Mouse (Mus musculus) intestine, embryonic 14.5 days (tissue): ENCODE measurements around the gene Adpgk. TPM values are rescaled to one million over a fixed set of nuclear protein-coding genes. Genes with fewer than 3 reads are reported as not detected.

Experiments used
- ATAC-seq: fragments of 200-750 bp; cut with Nextera tagmentation; replicated peaks from 2 replicates; pipeline ENCODE4 v1.8.0; 2017; ENCODE audit warnings: low read depth, moderate number of reproducible peaks, moderate TSS enrichment, moderate library complexity; ENCODE audit not compliant: low FRiP score, low TSS enrichment
- DNase-seq: peaks from one replicate; pipeline ENCODE4 v3.0.0-alpha.2; 2018; ENCODE audit warnings: low spot score
- H3K27ac ChIP-seq: fragments of 300-500 bp; sonication (generic); 2 replicates; pipeline ENCODE4 v1.5.1; 2014; ENCODE audit warnings: low read depth, mild to moderate bottlenecking, control low read depth
- H3K27me3 ChIP-seq: fragments of 300-500 bp; sonication (generic); replicated peaks from 2 replicates; pipeline ENCODE4 v1.6.1; 2014; ENCODE audit warnings: low read length, control low read depth; ENCODE audit not compliant: control insufficient read depth, insufficient read depth
- H3K36me3 ChIP-seq: fragments of 300-500 bp; sonication (generic); 2 replicates; pipeline ENCODE4 v1.6.1; 2014; ENCODE audit warnings: low read length, control low read depth; ENCODE audit not compliant: control insufficient read depth, insufficient read depth
- H3K4me1 ChIP-seq: fragments of 300-500 bp; sonication (generic); replicated peaks from 2 replicates; pipeline ENCODE4 v1.6.1; 2014; ENCODE audit warnings: low read length, control low read depth, mixed read lengths; ENCODE audit not compliant: control insufficient read depth, insufficient read depth
- H3K4me2 ChIP-seq: fragments of 300-500 bp; sonication (generic); 2 replicates; pipeline ENCODE4 v1.6.1; 2014; ENCODE audit warnings: low read length
- H3K4me3 ChIP-seq: fragments of 300-500 bp; sonication (generic); 2 replicates; pipeline ENCODE4 v1.5.1; 2014; ENCODE audit warnings: low read depth, low read length, control low read depth, mixed read lengths
- H3K9ac ChIP-seq: fragments of 300-500 bp; sonication (generic); 2 replicates; pipeline ENCODE4 v1.6.1; 2014; ENCODE audit warnings: mild to moderate bottlenecking, low read length
- H3K9me3 ChIP-seq: fragments of 300-500 bp; sonication (generic); 2 replicates; pipeline ENCODE4 v1.6.1; 2016; ENCODE audit warnings: low read length, control low read depth; ENCODE audit not compliant: control insufficient read depth
- WGBS: fragments of 180-500 bp; shearing (Covaris S2); extraction: QIAGEN DNeasy Blood & Tissue Kit; methylation state at CpG from one replicate; pipeline ENCODE4 v1.1.7; 2014; 5-methylcytosine and 5-hydroxymethylcytosine counted together
- polyA plus RNA-seq: library from polyadenylated mRNA; unstranded; fragments of >200 nt; fragmentation: Nextera tagmentation; extraction: Ambion mirVana; gene quantifications from 2 replicates; pipeline ENCODE4 v1.2.1, GENCODE M21; 2014

Gene Adpgk
- 37.8 and 40.8 TPM in 2 replicates for polyA plus RNA-seq

DNA sequence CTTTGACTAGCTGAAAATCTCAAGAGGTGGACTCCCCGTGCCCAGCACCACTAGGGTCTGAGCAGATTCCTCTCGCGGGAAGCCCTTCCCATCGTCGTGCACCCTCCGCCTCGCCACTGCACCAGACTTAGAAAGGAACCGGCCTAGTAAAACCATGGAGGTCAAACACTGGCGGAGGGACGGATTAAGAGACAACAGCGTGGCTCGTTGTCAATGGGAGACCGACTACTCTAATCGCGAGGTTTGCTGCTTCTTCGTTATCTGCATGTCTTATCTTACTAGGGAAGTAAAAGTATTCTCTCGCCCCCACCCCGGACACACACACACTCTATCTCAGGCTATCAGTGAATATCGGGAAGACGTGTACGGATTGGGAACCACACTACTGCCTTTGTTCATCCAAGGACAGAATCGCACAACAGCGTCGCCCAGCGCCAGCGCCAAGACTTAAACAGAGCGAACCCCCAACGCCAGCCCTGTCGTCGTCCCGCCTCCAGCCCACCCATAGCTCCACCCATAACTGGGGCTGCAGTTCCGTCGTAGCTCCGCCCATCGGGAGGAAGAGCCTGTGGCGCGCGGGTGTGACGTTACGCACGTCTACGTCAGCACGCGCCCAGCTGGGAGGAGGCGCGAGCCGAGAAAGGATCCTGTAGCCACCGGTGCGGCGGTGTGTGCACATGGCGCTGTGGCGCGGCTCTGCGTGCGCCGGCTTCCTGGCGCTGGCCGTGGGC is at the start of gene Adpgk:
Adpgk (plus strand) TSS at position 602 of the 731 bp plus-strand sequence.
- no peaks in the 10 kb centered on the region for H3K27me3 ChIP-seq
- DNase-seq (peak; percentile 98), ATAC-seq (peak; percentile 97)
- peak within 1 kb of the TSS; percentile 91 for H3K27ac ChIP-seq
- H3K9me3 ChIP-seq = no peaks in the 10 kb centered on the region
- peak within 1 kb of the TSS; percentile 81 for H3K9ac ChIP-seq
- H3K4me2 ChIP-seq = peak within 1 kb of the TSS; percentile 82
- peaks cover 22% of the 10 kb centered on the region for H3K4me1 ChIP-seq
- peak within 1 kb of the TSS; percentile 74 for H3K4me3 ChIP-seq
- H3K36me3 ChIP-seq = no peaks in the 10 kb centered on the region; the same call in 1 of the 2 replicates
- WGBS = under 1% methylated on average over 58 of the region's 58 CpGs

- H3K9ac ChIP-seq = no peak overlapping the region
- 44% methylated on average over 7 of the region's 7 CpGs for WGBS
- no peak for ATAC-seq
Observed at GRCm38 (mm10) chr9:59245181-59245580, 46.2 kb upstream of the Adpgk start.

DNA sequence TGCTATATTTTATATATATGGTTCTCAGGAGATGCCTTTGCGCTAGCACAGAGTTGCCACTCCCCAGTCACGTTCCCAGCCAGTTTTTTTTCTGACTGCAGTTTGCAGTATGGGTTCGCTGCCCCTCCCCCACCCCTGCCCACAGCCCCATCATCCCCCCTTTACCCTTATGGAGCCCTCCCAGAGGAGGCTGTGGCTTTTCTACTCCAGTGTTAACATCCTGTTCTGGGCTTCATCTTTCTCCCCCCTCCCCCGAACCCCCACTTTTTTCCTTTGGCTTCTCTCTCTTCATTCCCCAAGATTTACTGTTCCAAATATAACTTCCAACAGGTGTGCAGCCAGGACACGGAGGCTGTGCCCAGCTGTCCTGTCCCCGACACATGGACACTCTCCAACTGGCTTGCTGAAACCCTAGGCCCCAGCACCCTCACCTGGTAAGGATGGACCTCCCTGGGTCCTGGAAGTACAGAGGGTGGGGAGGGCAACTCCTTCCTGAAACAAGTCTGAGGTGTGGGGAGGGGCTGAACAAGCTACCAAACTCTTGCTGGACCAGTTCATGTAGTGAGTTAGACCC is 44.8 kb upstream of the Adpgk start:
- no peaks in the 10 kb centered on the region for H3K36me3 ChIP-seq
- WGBS = 34% methylated on average over 6 of the region's 6 CpGs
- H3K4me2 ChIP-seq = no peak overlapping the region
- no peaks in the 10 kb centered on the region for H3K9me3 ChIP-seq
- no peak overlapping the region for H3K27ac ChIP-seq
- ATAC-seq (no peak; the same call in 1 of the 2 replicates), DNase-seq (no peak)
- H3K4me1 ChIP-seq = peaks cover 13% of the 10 kb centered on the region; the same call in 1 of the 2 replicates
- H3K4me3 ChIP-seq = no peak overlapping the region
- H3K27me3 ChIP-seq = no peaks in the 10 kb centered on the region
- H3K9ac ChIP-seq = no peak overlapping the region

More at GRCm38 (mm10) chr9:59245181-59245580, 46.2 kb upstream of the Adpgk start:
- no peak for DNase-seq
- peaks cover 13% of the 10 kb centered on the region; the same call in 1 of the 2 replicates for H3K4me1 ChIP-seq
- no peaks in the 10 kb centered on the region for H3K9me3 ChIP-seq
- H3K36me3 ChIP-seq = no peaks in the 10 kb centered on the region
- no peaks in the 10 kb centered on the region for H3K27me3 ChIP-seq
- H3K27ac ChIP-seq = no peak overlapping the region
- H3K4me3 ChIP-seq = no peak overlapping the region
- H3K4me2 ChIP-seq = no peak overlapping the region

- no peaks in the 10 kb centered on the region for H3K27me3 ChIP-seq
- no peak overlapping the region for H3K9ac ChIP-seq
- DNase-seq (no peak), ATAC-seq (no peak)
- peaks cover 13% of the 10 kb centered on the region; the same call in 1 of the 2 replicates for H3K4me1 ChIP-seq
- H3K36me3 ChIP-seq = no peaks in the 10 kb centered on the region
- no peaks in the 10 kb centered on the region for H3K9me3 ChIP-seq
- 46% methylated on average over 3 of the region's 3 CpGs for WGBS
- no peak overlapping the region for H3K27ac ChIP-seq
- H3K4me2 ChIP-seq = no peak overlapping the region
- no peak overlapping the region for H3K4me3 ChIP-seq
Observed at GRCm38 (mm10) chr9:59249359-59249758, 42.0 kb upstream of the Adpgk start.

DNA sequence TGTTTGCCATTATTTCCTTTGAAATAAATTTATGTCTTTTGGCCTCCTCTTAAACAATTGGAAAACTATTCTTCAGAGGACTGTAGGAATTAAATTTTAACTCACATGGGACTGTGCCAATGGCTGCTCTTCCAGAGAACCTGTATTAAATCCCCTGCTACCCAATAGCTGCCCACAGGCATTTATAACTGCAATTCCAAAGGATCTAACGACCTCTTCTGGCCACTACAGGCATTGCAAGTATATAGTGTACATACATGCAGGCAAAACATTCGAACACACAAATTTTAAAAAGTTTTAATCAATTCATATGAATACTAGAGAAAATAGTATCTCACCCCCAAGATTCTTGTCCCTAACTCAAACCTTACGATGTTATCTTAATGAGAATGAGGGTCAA is 41.1 kb upstream of the Adpgk start:
- no peak overlapping the region for H3K27ac ChIP-seq
- H3K36me3 ChIP-seq = no peaks in the 10 kb centered on the region
- H3K4me2 ChIP-seq = no peak overlapping the region
- peaks cover 20% of the 10 kb centered on the region; the same call in 1 of the 2 replicates for H3K4me1 ChIP-seq
- no peaks in the 10 kb centered on the region for H3K9me3 ChIP-seq
- no peak overlapping the region for H3K9ac ChIP-seq
- DNase-seq (no peak), ATAC-seq (no peak)
- 65% methylated on average over 3 of the region's 3 CpGs for WGBS
- H3K4me3 ChIP-seq = no peak overlapping the region
- no peaks in the 10 kb centered on the region for H3K27me3 ChIP-seq

DNA sequence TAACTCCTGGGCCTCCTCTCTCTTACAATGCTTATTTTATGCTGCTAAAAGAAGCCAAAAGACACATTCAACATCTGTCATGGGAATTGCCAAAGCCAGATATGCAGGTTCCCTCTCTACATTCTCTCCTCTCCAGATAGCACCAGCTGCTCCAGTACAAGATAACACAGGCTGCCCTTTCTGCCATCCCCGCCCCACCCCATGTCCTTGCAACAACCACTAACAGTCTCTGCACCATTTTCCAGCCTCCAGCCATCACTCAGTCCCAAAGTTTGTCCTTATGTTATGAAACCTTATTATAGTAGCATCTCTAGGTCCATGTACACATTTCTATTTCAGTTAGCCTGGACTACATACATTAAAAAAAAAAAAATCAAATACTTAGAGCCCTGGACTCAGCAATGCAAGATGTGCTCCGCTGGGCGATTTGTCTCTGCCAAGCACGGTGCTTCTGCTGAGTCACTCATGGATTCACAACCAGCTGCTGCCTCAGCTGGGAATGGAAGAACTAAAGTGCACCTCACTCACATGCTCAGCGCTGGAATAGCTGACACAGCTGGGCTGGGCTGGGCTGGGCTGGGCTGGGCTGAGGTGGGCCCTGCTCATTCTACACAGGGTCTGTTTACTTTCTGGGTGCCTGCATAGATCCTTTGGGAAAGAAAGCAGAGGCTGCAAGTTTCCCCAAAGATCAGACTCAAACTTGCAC is 36.5 kb upstream of the Adpgk start:
- Histone ChIP-seq H3K4me3 (no peak overlapping the region), H3K36me3 (no peaks in the 10 kb centered on the region), H3K9me3 (no peaks in the 10 kb centered on the region), H3K4me1 (0 out of 2 replicates have a peak, but pooled peaks cover 10% of the 10 kb centered on the region), H3K9ac (no peak overlapping the region), H3K4me2 (no peak overlapping the region), H3K27me3 (no peaks in the 10 kb centered on the region), H3K27ac (no peak overlapping the region)
- 0 out of 2 replicates have a peak, but pooled peaks have one; percentile 55 for ATAC-seq
- no peak for DNase-seq
- 42% methylated on average over 5 of the region's 5 CpGs for WGBS

DNA sequence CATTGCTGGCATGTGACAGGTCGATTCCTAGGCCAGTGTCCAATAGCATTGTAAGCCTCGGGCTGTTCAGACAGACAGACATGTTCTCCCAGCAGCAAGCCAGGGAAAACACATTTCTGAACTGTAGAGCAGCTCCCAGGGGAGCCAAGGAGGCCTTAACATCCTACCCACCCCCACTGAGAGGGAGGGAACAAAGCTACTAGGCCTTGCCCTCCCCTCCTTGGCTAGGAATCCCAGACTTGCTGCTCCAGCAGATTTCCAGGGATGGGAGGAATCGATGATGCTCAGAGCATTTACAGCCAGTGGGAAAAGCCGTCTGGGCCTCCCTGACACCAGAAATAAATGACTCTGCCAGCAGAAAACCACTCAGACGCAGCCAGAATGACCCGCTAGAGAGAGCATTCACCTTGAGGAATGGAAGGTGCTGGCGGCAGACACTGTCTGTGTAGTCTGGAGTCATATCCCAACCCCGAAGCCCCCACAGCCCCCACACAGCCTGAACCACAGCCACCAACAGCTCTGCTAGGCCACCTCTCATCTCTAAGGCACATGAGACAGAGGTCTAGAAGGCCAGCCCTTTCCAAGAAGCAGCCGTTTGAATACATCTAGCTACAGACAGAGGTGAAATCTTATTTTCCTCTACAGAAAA is 31.4 kb upstream of the Adpgk start:
- Histone ChIP-seq H3K4me1 (0 out of 2 replicates have a peak, but pooled peaks cover 11% of the 10 kb centered on the region), H3K27me3 (no peaks in the 10 kb centered on the region), H3K4me2 (no peak overlapping the region), H3K36me3 (no peaks in the 10 kb centered on the region), H3K4me3 (no peak overlapping the region), H3K9me3 (no peaks in the 10 kb centered on the region), H3K9ac (no peak overlapping the region), H3K27ac (no peak overlapping the region)
- WGBS = 36% methylated on average over 9 of the region's 9 CpGs
- no peak for DNase-seq
- no peak for ATAC-seq

DNA sequence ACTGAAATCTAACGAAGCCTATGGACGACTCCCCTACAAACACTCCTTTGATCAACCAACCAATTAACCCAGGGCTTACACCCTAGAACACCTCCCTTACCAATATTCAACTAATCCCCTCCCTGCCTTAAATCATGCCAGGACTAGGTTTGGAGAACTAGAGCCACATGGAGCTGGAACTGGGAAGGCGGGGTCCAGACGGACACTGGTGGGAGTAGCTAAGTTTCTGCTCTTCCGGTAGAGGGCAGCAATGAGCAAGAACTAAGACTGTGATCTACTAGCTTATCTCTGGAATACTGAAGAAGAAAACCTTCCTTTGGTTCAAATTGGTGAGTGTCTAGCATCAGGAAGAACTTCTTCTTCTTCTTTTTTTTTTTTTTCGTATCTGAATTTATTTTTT is 25.0 kb upstream of the Adpgk start:
- no peaks in the 10 kb centered on the region for H3K9me3 ChIP-seq
- no peak overlapping the region for H3K9ac ChIP-seq
- no peak overlapping the region for H3K4me3 ChIP-seq
- no peaks in the 10 kb centered on the region for H3K36me3 ChIP-seq
- 69% methylated on average over 6 of the region's 6 CpGs for WGBS
- no peak overlapping the region for H3K4me2 ChIP-seq
- DNase-seq (no peak), ATAC-seq (no peak)
- peaks cover 6% of the 10 kb centered on the region; the same call in 1 of the 2 replicates for H3K4me1 ChIP-seq
- H3K27ac ChIP-seq = no peak overlapping the region
- no peaks in the 10 kb centered on the region for H3K27me3 ChIP-seq
